Mouse (Mus musculus): Measurements from ENCODE around the gene Tekt4. TPM values are rescaled to one million over a fixed set of nuclear protein-coding genes. Genes with fewer than 3 reads are reported as not detected.

The Tekt4 gene
- polyA plus RNA-seq, 1 experiment = 1.1 TPM

DNA sequence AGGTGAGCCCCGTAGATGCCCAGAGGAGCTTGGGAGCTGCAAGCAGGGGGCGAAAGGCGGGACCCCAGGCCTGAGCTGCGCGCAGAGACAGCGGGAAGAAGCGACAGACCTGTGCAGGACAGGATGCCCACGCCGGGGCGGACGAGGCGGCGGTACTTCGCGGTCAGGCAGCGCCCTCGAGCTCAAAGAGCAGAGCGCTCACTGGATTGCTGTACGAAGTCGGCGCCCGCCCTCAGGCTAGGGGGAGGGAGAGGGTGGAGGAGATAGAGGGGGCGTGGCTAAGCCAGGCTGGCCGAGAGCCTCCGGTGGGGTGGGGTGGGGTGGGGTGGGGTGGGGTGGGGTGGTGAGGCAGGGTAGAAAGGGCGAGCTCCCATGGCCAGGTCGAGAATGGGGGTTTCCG is 42.6 kb downstream of the Tekt4 start, which contains the start of gene Sstr5:
Gene Sstr5 (minus strand): TSS at position 276 of the 400 bp plus-strand sequence.
- Histone ChIP-seq H3K27ac (ENCODE audit: insufficient read depth, low read length) (no peak within 1 kb of the TSS), H3K4me1 (ENCODE audit: control insufficient read depth, insufficient read depth, low read length) (no peaks in the 10 kb centered on the region), H3K4me3 (ENCODE audit: insufficient read depth, low read length) (no peak within 1 kb of the TSS)
- TF ChIP-seq POLR2A (IDR thresholded peaks at IDR 0.05; ENCODE audit: extremely low read depth, insufficient read depth, low read length) = no peak
- no peak for TF ChIP-seq CTCF (IDR thresholded peaks at IDR 0.05; ENCODE audit: extremely low read depth, insufficient read depth, low read length)

DNA sequence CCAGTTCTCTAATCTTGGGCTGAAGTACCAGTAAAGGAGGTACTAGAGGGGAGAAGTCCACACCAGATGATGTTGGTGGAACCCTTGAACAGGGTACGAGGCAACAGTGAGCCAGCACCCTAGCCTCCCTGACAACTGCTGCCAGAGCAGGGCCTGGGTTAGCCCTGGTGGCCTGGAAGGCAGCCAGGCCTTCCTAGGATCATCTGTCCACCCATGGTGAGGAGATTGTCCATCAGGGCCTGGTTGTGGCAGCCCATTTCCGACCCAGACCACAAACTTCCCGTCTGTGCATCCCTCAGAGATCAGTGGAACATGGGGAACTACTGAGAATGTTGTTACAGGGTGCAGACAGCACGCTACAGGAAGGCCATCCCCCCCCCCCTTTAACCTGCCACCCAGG is 48.2 kb downstream of the Tekt4 start:
- Histone ChIP-seq H3K27ac (ENCODE audit: insufficient read depth, low read length) (no peak overlapping the region), H3K4me3 (ENCODE audit: insufficient read depth, low read length) (no peak overlapping the region), H3K4me1 (ENCODE audit: control insufficient read depth, insufficient read depth, low read length) (no peaks in the 10 kb centered on the region)
- TF ChIP-seq POLR2A (IDR thresholded peaks at IDR 0.05; ENCODE audit: extremely low read depth, insufficient read depth, low read length) = no peak
- no peak for TF ChIP-seq CTCF (IDR thresholded peaks at IDR 0.05; ENCODE audit: extremely low read depth, insufficient read depth, low read length)

DNA sequence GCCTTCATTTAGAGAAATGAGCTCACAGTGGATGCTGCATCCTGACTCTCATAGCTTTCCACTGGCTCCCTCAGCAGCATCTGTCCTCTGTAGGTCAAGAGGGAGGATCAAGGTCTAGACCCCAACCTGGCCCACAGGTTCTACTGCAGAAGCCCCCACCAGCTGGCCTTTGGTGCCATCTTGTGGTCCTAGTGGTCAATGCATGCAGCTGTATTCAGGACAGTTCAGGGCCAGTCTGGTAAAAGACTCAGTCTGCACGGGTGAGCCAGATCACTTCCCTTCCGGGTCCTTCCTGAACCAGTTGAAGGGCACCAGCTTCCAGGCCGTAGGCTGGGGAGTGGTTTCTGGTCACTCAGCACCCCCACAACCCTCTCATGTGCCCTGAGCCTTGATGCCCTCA is 53.4 kb downstream of the Tekt4 start:
- Histone ChIP-seq H3K27ac (ENCODE audit: insufficient read depth, low read length) (no peak overlapping the region), H3K4me1 (ENCODE audit: control insufficient read depth, insufficient read depth, low read length) (no peaks in the 10 kb centered on the region), H3K4me3 (ENCODE audit: insufficient read depth, low read length) (no peak overlapping the region)
- TF ChIP-seq CTCF (IDR thresholded peaks at IDR 0.05; ENCODE audit: extremely low read depth, insufficient read depth, low read length) (peak; percentile 94), POLR2A (IDR thresholded peaks at IDR 0.05; ENCODE audit: extremely low read depth, insufficient read depth, low read length) (no peak)

DNA sequence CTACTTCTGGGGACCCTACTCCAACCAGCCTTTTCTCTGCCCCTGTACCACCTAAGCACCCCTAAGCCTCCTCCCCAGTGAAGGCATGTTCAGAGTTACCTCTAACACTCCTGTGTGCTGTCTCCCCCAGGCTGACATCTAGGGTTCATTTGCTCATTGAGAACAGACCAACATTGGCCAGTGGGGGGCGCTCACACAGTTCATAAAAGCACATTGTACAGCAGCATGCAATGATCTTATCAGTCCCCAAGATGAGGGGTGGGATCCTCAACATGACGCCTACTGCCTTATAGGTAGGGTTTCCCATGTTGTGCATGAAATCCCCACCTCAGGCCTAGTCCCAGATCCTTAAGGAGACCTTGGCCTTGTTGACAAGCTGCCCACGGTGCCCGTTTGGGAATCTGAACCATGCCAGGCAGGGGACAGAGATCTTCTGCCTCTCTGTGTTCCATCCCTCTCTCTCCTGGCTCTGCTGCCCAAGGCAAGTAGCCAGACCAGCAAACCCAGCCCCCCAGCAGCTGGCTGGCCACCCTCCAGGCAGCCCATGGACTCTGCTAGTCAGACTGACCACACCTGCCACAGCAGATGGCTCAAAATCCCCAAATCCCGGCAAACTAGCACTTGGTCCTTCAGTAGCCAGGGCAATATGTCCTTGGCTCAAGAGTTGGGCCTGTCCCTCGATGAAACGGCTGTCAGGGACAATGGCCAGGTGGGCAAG is 54.6 kb downstream of the Tekt4 start:
- Histone ChIP-seq H3K4me1 (ENCODE audit: control insufficient read depth, insufficient read depth, low read length) (no peaks in the 10 kb centered on the region), H3K27ac (ENCODE audit: insufficient read depth, low read length) (no peak overlapping the region), H3K4me3 (ENCODE audit: insufficient read depth, low read length) (no peak overlapping the region)
- TF ChIP-seq CTCF (IDR thresholded peaks at IDR 0.05; ENCODE audit: extremely low read depth, insufficient read depth, low read length) (peak; percentile 71), POLR2A (IDR thresholded peaks at IDR 0.05; ENCODE audit: extremely low read depth, insufficient read depth, low read length) (no peak)

DNA sequence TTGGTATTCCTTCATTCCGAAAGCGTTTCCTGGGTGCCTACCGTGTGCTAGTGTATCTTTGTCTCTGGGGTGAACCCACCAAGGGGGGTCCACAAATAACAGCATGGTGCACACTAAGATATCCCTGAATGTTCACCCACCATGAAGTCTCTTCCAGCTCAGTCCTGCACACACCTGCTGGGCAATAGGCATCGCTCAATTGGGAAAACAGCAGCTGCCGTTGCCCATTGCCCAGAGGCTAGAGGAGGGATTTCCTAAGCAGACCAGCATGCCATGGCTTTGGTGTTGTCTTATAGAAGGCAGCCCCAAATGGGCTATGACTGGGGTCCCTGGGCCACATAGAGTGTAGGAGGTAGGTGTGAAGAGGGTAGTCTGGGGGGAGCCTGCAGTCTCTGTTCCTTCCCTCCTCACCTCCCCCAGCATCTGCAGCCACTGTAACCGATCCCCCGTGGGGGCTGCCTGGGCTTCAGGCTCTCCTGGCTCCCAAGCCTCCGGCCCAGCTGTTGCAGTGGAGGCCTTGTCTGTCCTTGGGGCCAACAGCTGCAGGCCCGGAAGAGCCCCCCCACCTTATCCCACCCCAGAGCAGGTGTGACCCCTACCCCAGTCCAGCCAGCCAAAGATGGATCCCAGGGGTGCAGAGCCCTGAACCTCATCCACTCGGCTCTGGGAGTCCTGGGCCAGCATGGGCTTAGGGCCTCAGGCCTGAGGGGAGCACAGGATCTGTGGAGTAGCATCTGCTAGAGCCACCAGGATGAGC is 55.8 kb downstream of the Tekt4 start:
- H3K27ac ChIP-seq (ENCODE audit: insufficient read depth, low read length) = no peak overlapping the region
- TF ChIP-seq CTCF (IDR thresholded peaks at IDR 0.05; ENCODE audit: extremely low read depth, insufficient read depth, low read length) (no peak), POLR2A (IDR thresholded peaks at IDR 0.05; ENCODE audit: extremely low read depth, insufficient read depth, low read length) (no peak)
- H3K4me1 ChIP-seq (ENCODE audit: control insufficient read depth, insufficient read depth, low read length) = no peaks in the 10 kb centered on the region
- H3K4me3 ChIP-seq (ENCODE audit: insufficient read depth, low read length) = no peak overlapping the region

DNA sequence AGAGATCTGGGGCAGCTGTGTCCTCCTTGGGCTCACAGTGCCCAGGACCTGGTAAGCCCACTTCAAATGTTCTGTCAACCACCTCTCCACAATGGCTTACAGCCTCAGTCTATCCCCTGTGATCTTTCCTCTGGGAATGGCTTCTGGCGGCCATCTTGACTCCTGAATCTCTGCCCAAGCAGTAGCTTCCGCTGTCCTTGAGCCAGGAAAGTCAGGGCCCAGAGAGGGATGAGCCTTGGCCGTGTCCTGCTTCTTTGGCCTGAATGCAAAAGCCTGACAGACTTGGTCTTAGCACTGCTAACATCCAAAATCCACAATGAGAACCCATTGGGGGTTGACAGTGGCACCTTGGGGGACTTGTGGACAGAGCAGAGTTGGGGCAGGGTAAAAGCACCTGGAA is 57.5 kb downstream of the Tekt4 start:
- no peaks in the 10 kb centered on the region for H3K4me1 ChIP-seq (ENCODE audit: control insufficient read depth, insufficient read depth, low read length)
- no peak overlapping the region for H3K4me3 ChIP-seq (ENCODE audit: insufficient read depth, low read length)
- TF ChIP-seq POLR2A (IDR thresholded peaks at IDR 0.05; ENCODE audit: extremely low read depth, insufficient read depth, low read length) = no peak
- no peak for TF ChIP-seq CTCF (IDR thresholded peaks at IDR 0.05; ENCODE audit: extremely low read depth, insufficient read depth, low read length)
- no peak overlapping the region for H3K27ac ChIP-seq (ENCODE audit: insufficient read depth, low read length)

DNA sequence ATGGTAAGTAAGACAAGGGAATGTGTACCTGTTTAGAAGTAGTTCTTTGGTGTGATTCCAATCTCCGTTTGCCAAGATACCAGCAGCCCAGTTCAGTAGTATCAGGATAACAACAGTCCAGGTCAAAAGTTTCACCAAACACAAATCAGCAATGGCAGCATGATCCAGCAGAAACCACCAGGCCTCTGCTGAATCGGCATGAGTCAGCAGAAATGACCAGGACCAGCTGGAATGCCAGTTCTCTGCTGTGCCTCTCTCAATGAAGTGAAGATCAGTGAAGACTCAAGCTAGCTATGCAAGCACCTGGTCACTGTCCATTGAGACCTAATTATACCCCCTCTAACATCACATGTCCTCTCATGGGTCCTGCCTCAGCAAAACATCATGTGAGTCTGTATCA is 59.6 kb downstream of the Tekt4 start:
- H3K4me1 ChIP-seq (ENCODE audit: control insufficient read depth, insufficient read depth, low read length) = no peaks in the 10 kb centered on the region
- TF ChIP-seq POLR2A (IDR thresholded peaks at IDR 0.05; ENCODE audit: extremely low read depth, insufficient read depth, low read length) (no peak), CTCF (IDR thresholded peaks at IDR 0.05; ENCODE audit: extremely low read depth, insufficient read depth, low read length) (no peak)
- H3K27ac ChIP-seq (ENCODE audit: insufficient read depth, low read length) = no peak overlapping the region
- no peak overlapping the region for H3K4me3 ChIP-seq (ENCODE audit: insufficient read depth, low read length)

DNA sequence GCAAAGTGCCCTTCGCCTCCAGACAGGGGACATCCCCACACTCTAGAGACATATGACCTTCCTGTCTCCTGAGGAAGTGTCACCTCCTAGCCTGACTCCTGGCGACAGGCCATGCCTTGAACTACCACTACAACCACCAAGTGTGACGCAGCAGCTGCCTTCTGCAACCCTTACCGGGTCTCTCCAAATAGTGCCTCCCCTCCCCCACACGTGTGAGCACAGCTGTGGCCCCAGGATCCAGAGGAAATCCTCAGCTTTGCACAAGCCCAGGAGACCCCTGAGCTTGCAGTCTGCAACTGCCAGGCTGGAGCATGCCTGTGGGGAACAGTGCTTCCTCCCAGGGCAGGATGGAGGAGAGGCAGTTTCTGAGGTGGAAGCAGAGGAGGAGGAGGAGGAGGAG is 61.9 kb downstream of the Tekt4 start:
- no peak for TF ChIP-seq CTCF (IDR thresholded peaks at IDR 0.05; ENCODE audit: extremely low read depth, insufficient read depth, low read length)
- TF ChIP-seq POLR2A (IDR thresholded peaks at IDR 0.05; ENCODE audit: extremely low read depth, insufficient read depth, low read length) = no peak
- Histone ChIP-seq H3K4me3 (ENCODE audit: insufficient read depth, low read length) (no peak overlapping the region), H3K4me1 (ENCODE audit: control insufficient read depth, insufficient read depth, low read length) (no peaks in the 10 kb centered on the region), H3K27ac (ENCODE audit: insufficient read depth, low read length) (no peak overlapping the region)

DNA sequence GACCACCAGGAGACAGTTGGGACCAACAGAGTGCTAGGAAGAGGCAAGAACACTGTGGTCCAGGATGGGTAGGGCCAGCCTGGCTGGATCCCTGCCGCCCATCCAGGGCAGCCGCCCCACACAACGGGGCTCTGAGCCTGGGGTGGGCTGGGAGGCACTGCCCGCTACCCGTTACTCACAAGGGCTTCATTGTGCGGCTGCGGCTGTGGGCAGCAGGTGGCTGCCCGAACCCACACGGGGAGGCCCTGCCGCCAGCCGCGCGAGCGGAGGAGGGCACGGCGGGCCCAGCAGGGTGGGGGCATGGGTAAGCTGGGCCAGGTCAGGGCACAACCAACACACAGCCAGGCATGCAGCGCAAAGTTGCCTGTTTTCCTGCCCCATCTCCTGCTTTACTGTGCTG is 63.7 kb downstream of the Tekt4 start:
- H3K4me3 ChIP-seq (ENCODE audit: insufficient read depth, low read length) = peak overlapping the region; percentile 15; the same call in 1 of the 2 replicates
- TF ChIP-seq POLR2A (IDR thresholded peaks at IDR 0.05; ENCODE audit: extremely low read depth, insufficient read depth, low read length) (no peak), CTCF (IDR thresholded peaks at IDR 0.05; ENCODE audit: extremely low read depth, insufficient read depth, low read length) (no peak)
- peak overlapping the region; percentile 71 for H3K27ac ChIP-seq (ENCODE audit: insufficient read depth, low read length)
- H3K4me1 ChIP-seq (ENCODE audit: control insufficient read depth, insufficient read depth, low read length) = no peaks in the 10 kb centered on the region

DNA sequence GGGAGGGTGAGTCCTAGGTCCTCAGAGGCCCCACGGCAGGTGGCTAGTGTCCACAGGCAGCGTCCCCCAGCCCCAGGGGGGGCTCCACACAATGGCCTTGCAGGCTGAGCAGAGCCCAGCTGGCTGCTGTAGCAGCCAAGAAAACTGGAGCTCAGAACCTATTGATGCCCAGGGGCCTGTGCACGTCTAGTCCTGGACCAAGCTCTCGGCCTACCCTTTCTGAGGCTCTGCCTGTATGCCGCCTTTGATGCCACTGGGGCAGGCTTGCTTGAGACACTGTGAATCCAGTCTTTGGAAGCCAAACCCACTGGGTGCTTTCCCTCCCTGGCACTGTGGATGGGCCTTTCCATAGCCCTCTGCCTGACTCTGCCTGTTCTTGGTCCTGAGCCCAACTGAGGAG is 65.1 kb downstream of the Tekt4 start:
- TF ChIP-seq CTCF (IDR thresholded peaks at IDR 0.05; ENCODE audit: extremely low read depth, insufficient read depth, low read length) (no peak), POLR2A (IDR thresholded peaks at IDR 0.05; ENCODE audit: extremely low read depth, insufficient read depth, low read length) (no peak)
- Histone ChIP-seq H3K27ac (ENCODE audit: insufficient read depth, low read length) (peak overlapping the region; percentile 71), H3K4me3 (ENCODE audit: insufficient read depth, low read length) (no peak overlapping the region), H3K4me1 (ENCODE audit: control insufficient read depth, insufficient read depth, low read length) (no peaks in the 10 kb centered on the region)

Data from cortical plate, adult 2 months (tissue).